ENCODE assay signal across 23 mouse cellular contexts in genomic region chr15:85604507-85604906, GRCm38 (mm10). TPM values are rescaled to one million over a fixed set of nuclear protein-coding genes. Genes with fewer than 3 reads are reported as not detected.
"Had no signal": no experiment of that assay in that cellular context is flagged by ENCODE, and none has a peak within 500 bp of the region (broad histone marks: within the 10 kb centered on the region; RNA-seq: fewer than 3 reads in every experiment).

No protein-coding gene starts in this region.

- H3K27me3 ChIP-seq: lung, embryonic 15.5 days; midbrain, embryonic 15.5 days; neural tube, embryonic 13.5 days; neural tube, embryonic 15.5 days had no signal

- H3K36me3 ChIP-seq: lung, embryonic 15.5 days; midbrain, embryonic 13.5 days; midbrain, embryonic 15.5 days; neural tube, embryonic 13.5 days; neural tube, embryonic 15.5 days had no signal

- DNase-seq: lung, adult 18-20 months; lung, postnatal 14 days; lung, postnatal 36 days; retina, postnatal 1 day; right cerebral cortex, adult 18-20 months; right cerebral cortex, postnatal 25 days; right cerebral cortex, postnatal 4 days; spleen, adult 18-20 months; thymus, adult 18-20 months; thymus, postnatal 14 days; thymus, postnatal 36 days had no signal

- H3K27ac ChIP-seq: lung, embryonic 15.5 days; macrophage; midbrain, embryonic 13.5 days; midbrain, embryonic 15.5 days; neural tube, embryonic 13.5 days; neural tube, embryonic 15.5 days had no signal

- H3K9me3 ChIP-seq: lung, embryonic 15.5 days; megakaryocyte, embryonic 14.5 days; midbrain, embryonic 13.5 days; midbrain, embryonic 15.5 days; neural tube, embryonic 13.5 days; neural tube, embryonic 15.5 days had no signal

- H3K4me2 ChIP-seq: lung, embryonic 15.5 days; midbrain, embryonic 11.5 days; midbrain, embryonic 13.5 days; midbrain, embryonic 15.5 days; neural tube, embryonic 15.5 days had no signal

- H3K4me3 ChIP-seq: lung, embryonic 15.5 days; megakaryocyte, embryonic 14.5 days; midbrain, embryonic 13.5 days; midbrain, embryonic 15.5 days; neural tube, embryonic 13.5 days; neural tube, embryonic 15.5 days had no signal

- H3K9ac ChIP-seq: lung, embryonic 15.5 days; midbrain, embryonic 13.5 days; midbrain, embryonic 15.5 days; neural tube, embryonic 13.5 days; neural tube, embryonic 15.5 days had no signal

- ATAC-seq: lung, postnatal 0 days; midbrain, embryonic 13.5 days; midbrain, embryonic 15.5 days had no signal

RNA-seq across cellular contexts. Expression of gene Wnt7b, which starts 22.2 kb away (rescaled TPM):
- total RNA-seq: megakaryocyte progenitor cell, adult 5-6 weeks; monocyte, adult 5-6 weeks had no signal
- polyA plus RNA-seq: macrophage; small intestine, adult 2 months had no signal
